Mouse (Mus musculus): ENCODE results near the gene Ppp1r14a.

- TF ChIP-seq MAFK (IDR thresholded peaks at IDR 0.05; ENCODE audit: insufficient read depth, low read depth, low read length) = no peak
- no peak for TF ChIP-seq ZC3H11A (IDR thresholded peaks at IDR 0.05; ENCODE audit: borderline replicate concordance, low read depth, low read length)
- no peak for TF ChIP-seq HCFC1 (IDR thresholded peaks at IDR 0.05; ENCODE audit: borderline replicate concordance, insufficient read depth, low read length)
These were observed 23.9 kb downstream of the Ppp1r14a start for GRCm38 (mm10) chr7:29313051-29313450.
